Mouse (Mus musculus): ENCODE measurements at regions not wholly inside any gene's neighbourhood (a gene's known extent, or its start where the extent isn't known, plus 50 kb on each side); places are given as distances from the start of the nearest gene placed in this dataset.
A peak's percentile ranks its signal among the peaks of the same experiment; 100 is the strongest.

DNA sequence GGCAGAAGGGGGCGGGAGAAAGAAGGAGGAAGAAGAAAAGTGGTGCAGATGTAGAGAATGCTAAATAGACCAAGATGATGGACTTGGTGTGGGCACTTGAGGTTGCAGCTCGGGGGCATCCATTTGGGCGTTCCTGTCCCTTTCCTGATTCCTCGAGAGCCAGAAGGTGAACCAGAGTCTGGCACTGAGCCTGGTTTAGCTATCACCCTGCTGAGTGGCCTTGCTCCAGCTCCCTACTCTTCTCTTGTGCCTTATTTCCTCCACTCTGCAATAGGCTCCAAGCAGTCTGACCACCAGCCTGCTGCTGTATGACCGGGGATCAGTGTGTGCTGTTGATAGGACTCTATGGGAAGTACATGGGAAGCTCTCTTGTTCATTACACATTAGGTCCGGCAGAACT, 68.1 kb downstream of the Efnb1 start:
- no peak for DNase-seq

GRCm38 (mm10) chrX:99201081-99201480, 65.2 kb downstream of the Efnb1 start:
- DNase-seq: no peak

DNA sequence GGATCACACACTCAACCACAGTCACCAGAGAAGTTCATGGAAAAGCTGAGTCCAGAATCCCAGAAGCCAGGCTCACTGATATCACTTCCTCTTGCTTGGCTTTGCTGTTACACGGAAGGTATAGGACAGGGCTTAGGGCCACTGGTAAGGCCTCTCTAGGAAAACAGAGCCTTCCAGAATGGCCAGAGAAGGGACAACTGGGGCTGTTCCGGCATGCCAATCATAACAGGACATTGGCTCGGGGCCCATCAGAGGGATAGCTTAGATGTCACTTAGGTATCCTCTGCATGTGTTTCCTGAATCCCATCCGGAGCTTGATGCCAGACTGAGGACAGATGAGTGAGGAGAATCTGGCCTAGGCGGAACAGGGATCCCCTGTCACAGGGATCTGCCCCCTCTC, 63.7 kb downstream of the Efnb1 start:
- no peak for DNase-seq

DNA sequence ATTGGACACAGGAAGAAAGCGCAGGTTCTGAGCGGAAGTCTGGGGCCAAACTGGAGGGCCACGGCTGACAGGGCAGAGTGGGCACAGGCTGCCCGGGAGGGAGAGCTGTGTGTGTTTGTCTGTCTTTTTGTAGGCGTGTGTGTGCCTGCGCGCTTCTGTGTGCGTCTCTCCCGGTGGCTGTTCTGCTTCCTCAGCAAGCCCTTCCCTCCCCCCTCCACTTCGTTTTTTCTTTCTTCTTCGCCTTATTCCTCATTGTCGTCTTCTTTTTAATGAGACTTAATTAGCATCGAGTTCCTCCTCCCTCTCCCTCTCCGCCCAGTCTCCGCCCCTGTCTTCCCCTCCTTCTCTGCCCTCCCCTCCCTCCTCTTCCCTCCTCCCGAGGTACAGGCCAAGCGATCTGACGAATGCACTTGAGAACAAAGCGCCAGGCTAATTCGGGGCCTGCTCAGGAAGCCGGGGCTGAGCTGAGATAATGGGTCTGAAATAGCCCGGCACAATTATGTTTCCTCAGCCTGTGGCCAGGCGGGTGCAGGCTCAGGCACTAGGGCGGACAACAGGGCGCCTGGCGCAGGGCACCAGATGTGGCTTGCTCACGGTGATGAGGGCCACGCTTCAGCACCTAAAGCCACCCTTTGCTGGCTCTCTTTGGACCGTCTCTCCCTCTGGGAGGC, 63.2 kb downstream of the Efnb1 start:
- DNase-seq: peak; percentile 23
